Mouse (Mus musculus) midbrain, embryonic 16.5 days (tissue): ENCODE measurements around the gene Col4a3bp. TPM values are rescaled to one million over a fixed set of nuclear protein-coding genes. Genes with fewer than 3 reads are reported as not detected.

Experiments
- ATAC-seq: fragments of 200-750 bp; cut with Nextera tagmentation; 2 replicates; pipeline ENCODE4 v1.8.0; 2017; ENCODE audit warnings: moderate TSS enrichment
- H3K27ac ChIP-seq: fragments of 300-500 bp; sonication (generic); 2 replicates; pipeline ENCODE4 v1.5.1; 2014; ENCODE audit warnings: mild to moderate bottlenecking, low read length, mixed read lengths
- H3K27me3 ChIP-seq: fragments of 300-500 bp; sonication (generic); 2 replicates; pipeline ENCODE4 v1.6.1; 2014; ENCODE audit warnings: low read depth, low read length, mixed read lengths; ENCODE audit not compliant: control insufficient read depth, insufficient read depth
- H3K36me3 ChIP-seq: fragments of 300-500 bp; sonication (generic); 2 replicates; pipeline ENCODE4 v1.6.1; 2014; ENCODE audit warnings: mild to moderate bottlenecking, low read length, moderate library complexity, mixed read lengths; ENCODE audit not compliant: control insufficient read depth, insufficient read depth
- H3K4me1 ChIP-seq: fragments of 300-500 bp; sonication (generic); 2 replicates; pipeline ENCODE4 v1.6.1; 2014; ENCODE audit warnings: mild to moderate bottlenecking, low read length, mixed read lengths; ENCODE audit not compliant: control insufficient read depth, insufficient read depth
- H3K4me2 ChIP-seq: fragments of 300-500 bp; sonication (generic); 2 replicates; pipeline ENCODE4 v1.6.1; 2014; ENCODE audit warnings: mild to moderate bottlenecking, low read length, mixed read lengths
- H3K4me3 ChIP-seq: fragments of 300-500 bp; sonication (generic); 2 replicates; pipeline ENCODE4 v1.5.1; 2014; ENCODE audit warnings: low read depth, mild to moderate bottlenecking, low read length, moderate library complexity, mixed read lengths
- H3K9ac ChIP-seq: fragments of 300-500 bp; sonication (generic); 2 replicates; pipeline ENCODE4 v1.6.1; 2014; ENCODE audit warnings: low read depth, low read length, mixed read lengths
- H3K9me3 ChIP-seq: fragments of 300-500 bp; sonication (generic); replicated peaks from 2 replicates; pipeline ENCODE4 v1.6.1; 2014; ENCODE audit warnings: mild to moderate bottlenecking, low read length, mixed read lengths; ENCODE audit not compliant: control insufficient read depth, poor library complexity, severe bottlenecking
- WGBS: fragments of 180-500 bp; shearing (Covaris S2); extraction: QIAGEN DNeasy Blood & Tissue Kit; methylation state at CpG from one replicate; pipeline ENCODE4 v1.1.7; 2014; 5-methylcytosine and 5-hydroxymethylcytosine counted together
- polyA plus RNA-seq: library from polyadenylated mRNA; unstranded; fragments of >200 nt; fragmentation: Nextera tagmentation; extraction: Ambion mirVana; gene quantifications from 2 replicates; pipeline ENCODE4 v1.2.1, GENCODE M21; 2015

Gene Col4a3bp
- polyA plus RNA-seq, 1 experiment from 2014 or later: 7.9 TPM

GRCm38 (mm10) chr13:96532176-96532575 is 10.2 kb upstream of the Col4a3bp start:
- WGBS: 79% methylated on average over 6 of the region's 6 CpGs
- H3K4me2 ChIP-seq: no peak overlapping the region
- no peak overlapping the region for H3K9ac ChIP-seq
- no peak for ATAC-seq
- H3K36me3 ChIP-seq: no peaks in the 10 kb centered on the region
- no peaks in the 10 kb centered on the region for H3K4me1 ChIP-seq
- no peak overlapping the region for H3K4me3 ChIP-seq
- no peaks in the 10 kb centered on the region for H3K9me3 ChIP-seq
- no peaks in the 10 kb centered on the region for H3K27me3 ChIP-seq
- H3K27ac ChIP-seq: no peak overlapping the region

DNA sequence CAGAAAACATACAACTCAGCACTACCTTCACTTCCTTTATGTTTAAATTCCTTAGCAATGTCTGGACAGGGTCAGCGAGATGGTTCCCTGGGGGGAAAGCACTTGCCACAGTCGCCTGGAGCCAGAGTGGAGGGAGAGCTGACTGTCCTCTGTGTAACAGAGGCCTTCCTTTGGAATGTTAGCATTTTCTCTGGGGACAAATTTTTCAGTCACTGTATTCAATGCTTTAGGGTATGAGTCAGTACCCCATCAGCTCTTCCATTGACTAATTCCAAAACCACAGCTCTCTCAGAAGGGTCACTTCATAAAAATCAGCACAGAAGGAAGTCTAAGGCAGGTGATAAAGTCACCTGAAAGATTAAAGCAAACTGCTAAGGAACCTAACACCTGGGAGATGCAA is 8.7 kb upstream of the Col4a3bp start:
- Histone ChIP-seq H3K27ac (no peak overlapping the region), H3K4me2 (no peak overlapping the region), H3K27me3 (no peaks in the 10 kb centered on the region), H3K36me3 (no peaks in the 10 kb centered on the region), H3K9me3 (no peaks in the 10 kb centered on the region), H3K9ac (no peak overlapping the region), H3K4me3 (no peak overlapping the region), H3K4me1 (no peaks in the 10 kb centered on the region)
- no peak for ATAC-seq
- WGBS: 59% methylated on average over 2 of the region's 2 CpGs

- Histone ChIP-seq H3K9ac (no peak overlapping the region), H3K27ac (no peak overlapping the region), H3K4me1 (peaks cover 3% of the 10 kb centered on the region; the same call in 1 of the 2 replicates), H3K27me3 (no peaks in the 10 kb centered on the region), H3K4me2 (no peak overlapping the region), H3K4me3 (no peak overlapping the region), H3K36me3 (no peaks in the 10 kb centered on the region), H3K9me3 (no peaks in the 10 kb centered on the region)
- 93% methylated on average over 5 of the region's 5 CpGs for WGBS
- no peak for ATAC-seq
These were observed 5.4 kb upstream of the Col4a3bp start for GRCm38 (mm10) chr13:96536821-96537572.

- no peak overlapping the region for H3K4me3 ChIP-seq
- no peak overlapping the region for H3K27ac ChIP-seq
- H3K27me3 ChIP-seq: no peaks in the 10 kb centered on the region
- H3K4me2 ChIP-seq: no peak overlapping the region
- ATAC-seq: no peak
- no peaks in the 10 kb centered on the region for H3K36me3 ChIP-seq
- no peak overlapping the region for H3K9ac ChIP-seq
- WGBS: 73% methylated on average over 3 of the region's 3 CpGs
- H3K9me3 ChIP-seq: no peaks in the 10 kb centered on the region
- peaks cover 3% of the 10 kb centered on the region; the same call in 1 of the 2 replicates for H3K4me1 ChIP-seq
These were observed 4.3 kb upstream of the Col4a3bp start for GRCm38 (mm10) chr13:96538103-96538502.

- no peak for ATAC-seq
- Histone ChIP-seq H3K9ac (no peak overlapping the region), H3K4me2 (peak overlapping the region; percentile 57), H3K27me3 (no peaks in the 10 kb centered on the region), H3K4me3 (no peak overlapping the region; the same call in 1 of the 2 replicates), H3K36me3 (no peaks in the 10 kb centered on the region), H3K27ac (no peak overlapping the region), H3K9me3 (no peaks in the 10 kb centered on the region), H3K4me1 (peaks cover 6% of the 10 kb centered on the region)
- 67% methylated on average over 2 of the region's 2 CpGs for WGBS
These were observed 1.0 kb upstream of the Col4a3bp start for GRCm38 (mm10) chr13:96541381-96541780.

GRCm38 (mm10) chr13:96542901-96543891 is 778 bp downstream of the Col4a3bp start:
- peak overlapping the region; percentile 96 for H3K27ac ChIP-seq
- peak overlapping the region; percentile 91 for H3K9ac ChIP-seq
- no peaks in the 10 kb centered on the region for H3K36me3 ChIP-seq
- under 1% methylated on average over 55 of the region's 73 CpGs for WGBS
- peaks cover 6% of the 10 kb centered on the region for H3K4me1 ChIP-seq
- H3K4me3 ChIP-seq: peak overlapping the region; percentile 81
- peak; percentile 84 for ATAC-seq
- peak overlapping the region; percentile 76 for H3K4me2 ChIP-seq
- H3K27me3 ChIP-seq: no peaks in the 10 kb centered on the region
- H3K9me3 ChIP-seq: no peaks in the 10 kb centered on the region

DNA sequence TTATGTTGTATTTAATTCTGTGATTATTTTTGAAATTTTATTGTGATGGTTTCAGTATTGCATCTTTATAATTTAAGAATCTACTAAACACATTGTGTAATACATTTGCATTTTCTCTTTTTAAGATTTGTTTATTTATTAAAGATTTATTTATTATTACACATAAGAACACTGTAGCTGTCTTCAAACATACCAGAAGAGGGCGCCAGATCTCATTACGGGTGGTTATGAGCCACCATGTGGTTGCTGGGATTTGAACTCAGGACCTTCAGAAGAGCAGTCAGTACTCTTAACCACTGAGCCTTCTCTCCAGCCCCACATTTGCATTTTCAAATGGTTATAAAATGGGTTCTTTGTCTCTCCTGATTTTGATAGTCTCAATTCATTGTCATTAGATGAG is 2.1 kb downstream of the Col4a3bp start:
- no peaks in the 10 kb centered on the region for H3K27me3 ChIP-seq
- no peak overlapping the region for H3K27ac ChIP-seq
- H3K4me1 ChIP-seq: peaks cover 6% of the 10 kb centered on the region
- no peak overlapping the region for H3K4me2 ChIP-seq
- no peaks in the 10 kb centered on the region for H3K36me3 ChIP-seq
- H3K9me3 ChIP-seq: no peaks in the 10 kb centered on the region
- no peak for ATAC-seq
- H3K9ac ChIP-seq: no peak overlapping the region
- 78% methylated on average over 2 of the region's 2 CpGs for WGBS
- no peak overlapping the region for H3K4me3 ChIP-seq

DNA sequence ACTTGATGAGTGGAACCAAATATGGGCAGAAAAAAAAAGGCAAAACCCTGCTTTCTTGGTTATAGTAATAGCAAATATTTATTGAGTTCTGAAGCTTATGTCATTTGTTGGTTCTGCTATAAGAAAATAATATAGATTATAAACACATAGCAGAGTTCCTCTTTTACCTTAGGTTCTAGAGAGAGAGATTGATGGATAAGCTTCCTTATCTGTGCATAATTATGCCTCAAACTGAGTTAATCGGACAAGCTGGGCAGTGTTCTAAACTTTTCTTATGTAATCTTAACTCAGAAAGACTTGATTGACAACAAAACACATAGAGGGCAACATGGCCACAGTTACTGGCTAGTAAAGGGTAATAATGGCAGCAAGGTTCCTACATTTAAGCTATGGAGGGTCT is 4.8 kb downstream of the Col4a3bp start:
- H3K4me2 ChIP-seq: no peak overlapping the region
- no peak overlapping the region for H3K9ac ChIP-seq
- H3K36me3 ChIP-seq: no peaks in the 10 kb centered on the region
- no peaks in the 10 kb centered on the region for H3K27me3 ChIP-seq
- H3K9me3 ChIP-seq: no peaks in the 10 kb centered on the region
- WGBS: 92% methylated on average over 1 of the region's 1 CpGs
- H3K4me3 ChIP-seq: no peak overlapping the region
- ATAC-seq: no peak
- no peak overlapping the region for H3K27ac ChIP-seq
- peaks cover 3% of the 10 kb centered on the region for H3K4me1 ChIP-seq

GRCm38 (mm10) chr13:96547941-96548340 is 5.5 kb downstream of the Col4a3bp start:
- ATAC-seq: no peak
- no peaks in the 10 kb centered on the region for H3K9me3 ChIP-seq
- WGBS: 57% methylated on average over 4 of the region's 4 CpGs
- H3K4me1 ChIP-seq: peaks cover 3% of the 10 kb centered on the region
- H3K27me3 ChIP-seq: no peaks in the 10 kb centered on the region
- no peak overlapping the region for H3K4me3 ChIP-seq
- no peaks in the 10 kb centered on the region for H3K36me3 ChIP-seq
- H3K27ac ChIP-seq: no peak overlapping the region
- H3K9ac ChIP-seq: no peak overlapping the region
- no peak overlapping the region for H3K4me2 ChIP-seq
